ENCODE assay signal across 8 mouse cellular contexts in the genomic region with DNA sequence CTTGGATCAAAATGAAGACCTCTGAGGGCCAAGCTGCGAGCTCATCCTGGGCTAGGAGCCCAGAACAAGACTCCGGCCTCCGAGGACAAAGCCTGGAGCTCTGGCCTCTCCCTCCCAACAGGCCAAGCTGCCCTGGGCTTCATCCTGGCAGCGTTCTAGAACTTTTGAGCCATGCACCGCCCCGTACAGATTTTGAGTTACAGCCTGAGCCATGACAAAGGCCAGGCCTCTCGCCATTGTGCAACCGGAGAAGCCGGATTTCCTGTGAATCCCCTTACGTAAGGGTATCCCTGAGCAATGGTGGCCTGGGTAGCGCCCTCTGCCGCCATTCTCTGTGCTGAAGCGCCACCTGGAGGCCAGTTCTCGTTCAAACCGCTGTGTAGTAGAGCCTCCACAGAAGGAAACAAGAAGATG.
DNase-seq lines count a peak whose midpoint lies in the region; ATAC-seq and TF ChIP-seq lines count a peak whose summit lies in the region.

No protein-coding gene starts in this region.

- no peaks in the 10 kb centered on the region for H3K36me3 ChIP-seq in C2C12 (ENCODE audit: control insufficient read depth, insufficient read depth)
- H3K36me3 ChIP-seq in heart, embryonic 13.5 days: no peaks in the 10 kb centered on the region
- no peaks in the 10 kb centered on the region for H3K36me3 ChIP-seq in liver, embryonic 12.5 days
- no peaks in the 10 kb centered on the region for H3K36me3 ChIP-seq in stomach, embryonic 15.5 days

- no peaks in the 10 kb centered on the region for H3K27me3 ChIP-seq in C2C12 (ENCODE audit: control insufficient read depth, insufficient read depth, insufficient read length)
- no peaks in the 10 kb centered on the region for H3K27me3 ChIP-seq in heart, embryonic 13.5 days (replicated peaks)
- no peaks in the 10 kb centered on the region for H3K27me3 ChIP-seq in liver, embryonic 12.5 days (replicated peaks)
- no peaks in the 10 kb centered on the region for H3K27me3 ChIP-seq in stomach, embryonic 15.5 days (replicated peaks)

- peak overlapping the region; percentile 64 for H3K4me2 ChIP-seq in heart, embryonic 13.5 days
- peak overlapping the region; percentile 54 for H3K4me2 ChIP-seq in liver, embryonic 12.5 days
- peak overlapping the region; percentile 53 for H3K4me2 ChIP-seq in stomach, embryonic 15.5 days

- 6% methylated on average over 15 of the region's 15 CpGs for WGBS in heart, embryonic 13.5 days
- 9% methylated on average over 15 of the region's 15 CpGs for WGBS in liver, embryonic 12.5 days (ENCODE audit: insufficient replicate concordance)
- 4% methylated on average over 15 of the region's 15 CpGs for WGBS in stomach, embryonic 15.5 days

- peak overlapping the region; percentile 79 for H3K27ac ChIP-seq in heart, embryonic 13.5 days (replicated peaks)
- H3K27ac ChIP-seq in liver, embryonic 12.5 days: peak overlapping the region; percentile 52; the same call in 1 of the 2 replicates
- H3K27ac ChIP-seq in stomach, embryonic 15.5 days: peak overlapping the region; percentile 72

- no peak overlapping the region for H3K4me3 ChIP-seq in C2C12 (ENCODE audit: insufficient read depth, poor library complexity, severe bottlenecking)
- H3K4me3 ChIP-seq in heart, embryonic 13.5 days: peak overlapping the region; percentile 37
- H3K4me3 ChIP-seq in liver, embryonic 12.5 days: peak overlapping the region; percentile 26
- peak overlapping the region; percentile 2; the same call in 1 of the 2 replicates for H3K4me3 ChIP-seq in stomach, embryonic 15.5 days (replicated peaks)

- H3K79me2 ChIP-seq in C2C12 (ENCODE audit: control insufficient read depth, insufficient read depth): no peaks in the 10 kb centered on the region

- H3K4me1 ChIP-seq in heart, embryonic 13.5 days: peaks cover 40% of the 10 kb centered on the region
- peaks cover 25% of the 10 kb centered on the region for H3K4me1 ChIP-seq in liver, embryonic 12.5 days
- H3K4me1 ChIP-seq in stomach, embryonic 15.5 days: peaks cover 12% of the 10 kb centered on the region

- TF ChIP-seq CTCF in C2C12 (IDR thresholded peaks at IDR 0.05; ENCODE audit: control insufficient read depth, insufficient read depth, insufficient read length): peak; percentile 89
- peak; percentile 93 for TF ChIP-seq CTCF in brain, embryonic 14.5 days (IDR thresholded peaks at IDR 0.05; ENCODE audit: borderline replicate concordance, extremely low read depth, insufficient read depth, insufficient read length)

- H3ac ChIP-seq in C2C12 (ENCODE audit: control insufficient read depth, insufficient read length, low read depth): no peak overlapping the region

- peak; percentile 64 for ATAC-seq in heart, embryonic 13.5 days (ENCODE audit: extremely low read depth, insufficient number of reproducible peaks, low FRiP score, low TSS enrichment)
- ATAC-seq in liver, embryonic 12.5 days: peak; percentile 68
- peak; percentile 91 for ATAC-seq in stomach, embryonic 15.5 days (ENCODE audit: insufficient read depth, low FRiP score, low read depth)

- TF ChIP-seq POLR2A in brain, embryonic 14.5 days (IDR thresholded peaks at IDR 0.05; ENCODE audit: borderline replicate concordance, extremely low read depth, insufficient read depth, insufficient read length, poor library complexity, severe bottlenecking): no peak

- H3K9ac ChIP-seq in heart, embryonic 13.5 days: peak overlapping the region; percentile 75
- no peak overlapping the region for H3K9ac ChIP-seq in liver, embryonic 12.5 days
- H3K9ac ChIP-seq in stomach, embryonic 15.5 days: no peak overlapping the region

- no peaks in the 10 kb centered on the region for H3K79me3 ChIP-seq in C2C12 (ENCODE audit: low read depth)

- DNase-seq in brain, embryonic 14.5 days (ENCODE audit: low read depth): peak; percentile 97
- DNase-seq in fat pad, adult 2 months (ENCODE audit: extremely low read depth, low read depth, low spot score): peak; percentile 63
- peak; percentile 98 for DNase-seq in kidney, postnatal 10 days
- DNase-seq in natural killer cell, adult 2 months (ENCODE audit: low spot score in 2 of 2): peak; percentile 73 to 79

- no peaks in the 10 kb centered on the region for H3K9me3 ChIP-seq in heart, embryonic 13.5 days
- H3K9me3 ChIP-seq in liver, embryonic 12.5 days (replicated peaks): no peaks in the 10 kb centered on the region
- H3K9me3 ChIP-seq in stomach, embryonic 15.5 days: no peaks in the 10 kb centered on the region

TF ChIP-seq in C2C12, 6 proteins besides CTCF, POLR2A, EP300 and RAD21:
- no peak for TF ChIP-seq MYOG (IDR thresholded peaks at IDR 0.05; ENCODE audit: control insufficient read depth, extremely low read depth, insufficient read length)
- TF ChIP-seq USF1 (IDR thresholded peaks at IDR 0.05; ENCODE audit: low read depth): no peak
- no peak for TF ChIP-seq MYOD1 (IDR thresholded peaks at IDR 0.05; ENCODE audit: control insufficient read depth, insufficient read length, low read depth)
- no peak for TF ChIP-seq FOSL1 (IDR thresholded peaks at IDR 0.05; ENCODE audit: insufficient read depth, low read length, poor library complexity, severe bottlenecking)
- peak; percentile 26 for TF ChIP-seq MAX (IDR thresholded peaks at IDR 0.05)
- peak; percentile 94 for TF ChIP-seq CEBPB (IDR thresholded peaks at IDR 0.05; ENCODE audit: low read depth)
